Mouse (Mus musculus) layer of hippocampus, adult 2 months (tissue): Measurements from ENCODE around the gene Homer2. TPM values are rescaled to one million over a fixed set of nuclear protein-coding genes. Genes with fewer than 3 reads are reported as not detected.

Experiments
- DNase-seq, 2 experiments: peaks; one replicate each; pipeline ENCODE4 v3.0.0; 2022; ENCODE audit warnings: low spot score in 2 of 2
- H3K27ac ChIP-seq: fragments of 200-600 bp; 2 replicates; pipeline ENCODE4 v1.8.1; 2022
- H3K4me3 ChIP-seq: fragments of 200-600 bp; 2 replicates; pipeline ENCODE4 v1.8.1; 2022; ENCODE audit warnings: mild to moderate bottlenecking
- CTCF ChIP-seq: fragments of 200-600 bp; conservative IDR thresholded peaks from 2 replicates; pipeline ENCODE4 v1.8.1; 2022; ENCODE audit warnings: antibody characterized with exemption, mild to moderate bottlenecking, moderate library complexity
- total RNA-seq, 2 experiments: library from RNA; stranded (reverse); gene quantifications; 2 replicates each; pipeline ENCODE4 v1.2.3; 2021

The Homer2 gene
- total RNA-seq, 2 experiments from 2014 or later, result 90.4 to 92.1 TPM

DNA sequence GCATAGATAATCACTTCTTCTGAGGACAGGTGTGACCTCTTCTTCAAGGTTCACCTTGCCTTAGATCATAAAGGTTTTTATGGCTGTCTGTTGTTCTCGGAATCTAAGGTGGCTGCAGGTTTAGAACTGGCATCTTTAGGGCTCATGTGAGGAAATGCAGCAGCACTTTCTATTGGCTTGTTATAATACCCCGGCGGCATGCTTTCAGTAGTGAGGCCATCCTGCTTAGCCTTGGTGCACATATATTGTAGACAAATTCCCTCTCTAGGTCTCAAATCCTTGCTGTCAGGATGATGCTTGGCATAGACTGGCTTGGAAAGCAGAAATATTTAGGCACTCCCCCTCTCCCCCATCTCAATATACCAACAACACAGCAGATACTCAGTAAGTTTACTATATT is 137.1 kb downstream of the Homer2 start:
- TF ChIP-seq CTCF, result no peak
- DNase-seq, result no peak
- H3K4me3 ChIP-seq, result no peak overlapping the region
- peak overlapping the region; percentile 96 for H3K27ac ChIP-seq

- TF ChIP-seq CTCF, result no peak
- no peak overlapping the region for H3K27ac ChIP-seq
- no peak overlapping the region for H3K4me3 ChIP-seq
- no peak for DNase-seq
These were observed 137.5 kb downstream of the Homer2 start for GRCm38 (mm10) chr7:81569851-81570250.

- Histone ChIP-seq H3K27ac (no peak overlapping the region), H3K4me3 (no peak overlapping the region)
- no peak for DNase-seq
- TF ChIP-seq CTCF, result no peak
These were observed 139.9 kb downstream of the Homer2 start for GRCm38 (mm10) chr7:81567396-81567795.

DNA sequence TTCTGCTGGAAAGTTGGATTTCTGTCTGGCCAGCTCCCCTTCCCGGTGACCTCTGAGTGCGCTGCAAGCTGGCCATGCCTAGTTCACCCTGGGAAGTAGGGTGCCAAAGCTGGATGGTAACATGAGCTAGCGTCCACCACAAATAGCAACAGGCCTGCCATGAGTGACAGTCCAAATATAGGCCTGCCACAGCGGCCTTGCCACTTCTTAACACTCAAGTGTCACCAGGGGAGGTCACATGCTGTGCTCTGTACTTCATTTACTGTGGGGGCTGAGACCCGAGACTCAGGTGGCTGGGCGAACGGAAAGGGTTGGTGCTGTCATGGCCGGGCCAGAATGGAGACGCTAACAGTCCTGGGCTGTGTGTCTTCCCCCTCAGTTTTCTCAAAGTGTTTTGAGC is 140.4 kb downstream of the Homer2 start, which contains the start of gene Fsd2:
Fsd2 (minus strand) TSS at position 53 of the 400 bp plus-strand sequence.
- Histone ChIP-seq H3K4me3 (no peak within 1 kb of the TSS), H3K27ac (peak within 1 kb of the TSS; percentile 58)
- no peak for TF ChIP-seq CTCF
- DNase-seq, result no peak

DNA sequence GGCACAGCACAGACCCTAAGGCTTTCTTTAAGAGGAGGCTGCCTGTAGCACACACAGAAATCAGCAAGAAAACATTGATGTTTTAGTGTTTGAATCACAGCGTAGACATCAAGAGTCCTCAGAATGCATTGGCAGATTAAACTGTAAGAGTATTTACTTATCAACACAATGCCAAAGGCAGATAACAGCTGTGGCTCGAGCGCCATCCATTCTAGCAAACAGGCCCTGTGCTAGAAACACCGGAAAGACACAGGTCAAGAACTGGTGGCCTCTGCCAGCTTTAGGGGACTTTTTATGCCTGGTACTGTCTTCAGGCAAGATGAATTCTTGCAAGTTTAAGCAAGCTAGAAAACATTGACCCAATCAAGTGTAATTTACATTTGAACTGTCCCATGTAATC is 141.0 kb downstream of the Homer2 start:
- H3K27ac ChIP-seq, result no peak overlapping the region
- no peak for TF ChIP-seq CTCF
- no peak overlapping the region for H3K4me3 ChIP-seq
- DNase-seq, result no peak

DNA sequence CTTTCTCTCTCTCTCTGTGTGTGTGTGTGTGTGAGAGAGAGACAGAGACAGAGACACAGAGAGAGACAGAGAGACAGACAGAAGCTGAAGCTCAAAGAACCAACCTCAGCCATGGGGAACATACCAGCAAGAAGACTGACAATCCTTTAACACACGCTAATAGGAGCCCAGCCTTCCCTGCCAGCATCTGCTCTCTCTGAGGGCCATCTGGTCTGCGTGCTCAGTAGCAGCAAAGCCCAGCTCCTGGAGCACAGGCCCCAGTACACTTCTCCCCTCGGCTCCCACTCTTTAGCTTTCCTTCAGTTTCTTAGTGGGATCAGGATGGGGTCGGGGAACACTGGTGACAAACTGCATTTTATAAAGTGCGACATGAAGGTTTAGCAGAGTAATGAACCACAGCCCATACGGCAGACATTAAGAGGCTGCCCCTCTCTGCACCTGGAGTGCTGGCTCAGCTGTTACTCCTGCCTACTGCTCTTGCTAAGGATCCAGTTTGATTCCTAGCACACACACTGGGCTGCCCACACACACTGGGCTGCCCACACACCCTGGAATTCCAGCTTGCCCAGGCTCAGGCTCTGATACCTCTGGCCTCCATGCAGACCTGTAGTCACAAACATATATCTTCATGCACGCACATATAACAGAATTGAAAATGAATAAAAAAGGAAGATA is 141.8 kb downstream of the Homer2 start:
- no peak for TF ChIP-seq CTCF
- peak; percentile 59 to 61 for DNase-seq
- Histone ChIP-seq H3K4me3 (no peak overlapping the region), H3K27ac (peak overlapping the region; percentile 58)

- H3K27ac ChIP-seq, result peak overlapping the region; percentile 58; the same call in 1 of the 2 replicates
- no peak for TF ChIP-seq CTCF
- no peak for DNase-seq
- H3K4me3 ChIP-seq, result no peak overlapping the region
These were observed 142.6 kb downstream of the Homer2 start for GRCm38 (mm10) chr7:81564766-81565165.

DNA sequence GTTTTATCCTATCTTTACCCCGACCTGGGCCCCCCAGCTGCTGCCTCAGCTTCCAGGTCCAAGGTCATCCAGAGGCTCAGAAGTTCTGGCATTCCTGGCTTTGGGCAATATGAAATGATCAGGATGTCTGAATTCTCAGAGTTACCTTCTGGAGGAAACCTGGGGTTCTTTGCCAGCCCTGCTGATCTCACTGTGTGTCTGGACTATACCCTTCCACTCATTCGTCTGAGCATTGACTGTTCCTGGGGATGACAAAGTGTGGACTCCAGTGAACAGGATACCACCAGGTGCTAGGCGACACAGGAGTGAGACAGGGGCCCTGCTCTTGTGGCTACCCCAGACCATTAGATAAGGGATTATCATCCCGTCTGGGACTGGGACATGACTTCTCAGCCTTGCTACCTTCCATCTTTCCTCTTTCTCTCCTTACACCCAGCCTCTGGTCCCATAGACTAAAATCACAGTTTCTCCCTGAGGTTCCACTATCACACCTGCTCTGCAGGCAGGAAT is 143.8 kb downstream of the Homer2 start:
- no peak for TF ChIP-seq CTCF
- Histone ChIP-seq H3K4me3 (no peak overlapping the region), H3K27ac (no peak overlapping the region)
- no peak for DNase-seq

- no peak for TF ChIP-seq CTCF
- no peak overlapping the region for H3K4me3 ChIP-seq
- no peak overlapping the region for H3K27ac ChIP-seq
- DNase-seq, result no peak
These were observed 146.1 kb downstream of the Homer2 start for GRCm38 (mm10) chr7:81561211-81561610.

DNA sequence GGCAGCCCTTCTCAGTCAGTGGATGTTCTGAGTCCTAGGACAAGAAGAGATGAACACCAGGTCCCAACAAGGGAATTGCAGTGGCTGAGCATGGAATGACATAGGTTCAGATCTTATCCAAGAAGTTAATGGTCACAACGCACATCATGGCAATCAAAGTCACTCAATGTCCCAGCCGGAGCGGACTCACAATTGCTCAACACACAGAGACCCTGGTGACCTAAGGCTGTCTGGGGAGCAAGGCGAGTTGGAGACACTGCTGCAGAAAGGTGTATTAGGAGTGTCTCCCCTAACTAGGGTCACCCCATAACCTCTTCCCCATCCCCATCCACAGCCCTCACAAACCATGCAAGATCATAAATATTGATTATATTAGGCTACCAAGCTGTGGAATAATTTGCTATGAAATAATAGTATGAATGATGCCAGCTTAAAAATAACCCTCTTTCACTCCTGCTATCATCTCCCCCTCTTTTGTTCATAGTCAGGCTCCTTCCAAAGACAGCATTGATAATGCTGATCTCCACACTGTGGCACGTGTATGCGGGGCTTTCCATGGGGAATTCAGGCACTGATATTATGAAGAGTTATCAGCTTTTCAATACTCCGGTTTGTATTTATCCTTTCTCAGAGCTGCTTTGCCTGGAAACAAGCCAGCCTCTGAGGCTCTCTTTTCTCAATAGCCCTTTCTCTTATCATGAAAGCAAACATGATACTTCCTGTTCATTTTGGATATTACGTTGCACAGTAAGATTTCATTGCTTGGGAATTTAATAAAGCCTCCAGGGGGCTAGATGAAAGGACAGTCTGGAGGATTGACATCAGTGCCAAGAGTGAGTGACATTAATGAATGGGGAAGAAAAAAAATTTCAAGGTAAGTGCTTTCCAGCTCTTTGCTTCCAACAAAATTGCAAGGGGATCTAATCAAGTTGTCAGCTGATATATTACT is 147.0 kb downstream of the Homer2 start:
- DNase-seq, result no peak
- TF ChIP-seq CTCF, result no peak
- Histone ChIP-seq H3K4me3 (no peak overlapping the region), H3K27ac (no peak overlapping the region)

DNA sequence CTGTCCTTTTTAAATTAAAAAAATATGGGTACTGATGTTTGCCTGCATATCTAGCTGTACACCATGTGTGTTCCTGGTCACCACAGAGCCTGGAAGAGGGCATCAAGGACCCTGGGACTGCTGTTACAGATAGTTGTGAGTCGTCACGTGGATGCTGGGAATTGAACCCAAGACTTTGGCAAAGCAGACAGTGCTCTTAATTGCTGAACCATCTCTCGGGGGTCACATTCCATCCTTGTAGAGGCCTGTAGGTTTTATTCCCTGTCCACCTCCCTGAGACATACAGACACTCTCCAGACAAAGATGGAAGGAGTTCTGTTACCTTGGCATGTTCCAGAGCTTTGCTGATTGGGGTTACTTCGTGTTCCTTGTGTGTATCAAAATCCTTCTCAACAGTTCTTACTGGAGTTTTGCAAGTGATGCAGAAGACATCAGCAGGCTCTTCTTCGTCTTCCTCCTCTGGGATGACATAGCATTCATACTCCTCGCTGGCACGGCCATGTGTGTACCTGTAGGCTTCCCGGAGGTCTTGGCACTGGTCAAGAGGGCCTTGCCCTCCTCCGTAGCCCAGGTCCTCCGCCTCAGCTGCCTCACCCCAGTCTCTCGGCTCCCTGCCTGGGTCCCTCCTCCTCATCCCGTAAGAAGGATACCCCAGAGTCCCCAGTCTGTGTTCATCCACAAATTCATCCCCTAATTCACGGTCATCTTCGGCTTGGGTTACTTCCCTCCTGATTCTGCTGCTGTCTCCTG is 147.9 kb downstream of the Homer2 start:
- H3K4me3 ChIP-seq, result no peak overlapping the region
- no peak overlapping the region for H3K27ac ChIP-seq
- no peak for TF ChIP-seq CTCF
- DNase-seq, result no peak

DNA sequence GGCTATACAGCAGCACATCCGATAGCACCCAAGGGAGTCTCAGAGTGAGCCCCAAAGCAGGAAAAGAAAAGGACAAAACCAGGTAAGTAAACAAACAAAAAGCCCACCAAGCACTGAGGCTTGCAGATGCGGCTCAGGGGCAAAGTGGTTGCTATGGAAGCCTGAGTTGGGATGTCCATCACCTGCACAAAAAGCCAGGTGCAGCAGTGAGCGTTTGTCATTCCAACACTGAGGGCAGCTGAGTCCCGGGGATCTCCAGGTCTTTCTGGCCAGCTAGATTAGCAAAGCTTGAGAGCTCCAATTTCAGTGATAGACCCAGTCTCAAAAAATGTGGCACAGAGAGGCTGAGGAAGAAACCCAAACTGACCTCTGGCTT is 149.4 kb downstream of the Homer2 start:
- DNase-seq, result no peak

More for the DNA sequence above, 149.4 kb downstream of the Homer2 start:
- TF ChIP-seq CTCF, result no peak
- no peak overlapping the region for H3K27ac ChIP-seq
- H3K4me3 ChIP-seq, result no peak overlapping the region
